Mouse (Mus musculus): ENCODE data around the gene Hook2. TPM values are rescaled to one million over a fixed set of nuclear protein-coding genes. Genes with fewer than 3 reads are reported as not detected.

Hook2 gene
- 25.5 and 31.2 TPM in 2 replicates for polyA plus RNA-seq (2014; fragmentation: Nextera tagmentation; extraction: Ambion mirVana)

DNA sequence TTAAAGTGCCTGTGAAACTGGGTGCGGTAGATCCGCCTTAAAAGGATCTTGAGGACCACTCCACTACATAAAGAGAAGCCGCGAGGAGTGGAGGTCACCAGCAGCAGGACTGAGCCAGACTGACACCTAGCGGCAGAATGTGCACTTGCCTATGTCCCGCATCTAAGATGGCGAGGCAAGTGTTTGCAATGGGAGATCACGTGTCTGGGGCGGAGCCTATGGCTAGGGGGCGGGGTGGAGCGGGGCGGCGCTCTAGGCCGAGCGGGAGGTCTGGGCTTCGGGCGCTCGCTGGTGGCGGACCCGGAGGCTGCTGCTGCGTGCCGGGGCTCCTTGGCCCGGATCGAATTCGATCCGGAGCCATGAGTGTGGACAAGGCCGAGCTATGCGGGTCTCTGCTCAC, at the start of gene Hook2:
Gene Hook2, plus strand, starts transcription at position 255 of the 400 bp plus-strand sequence.
- peak within 1 kb of the TSS; percentile 78 for H3K27ac ChIP-seq (ENCODE audit: low read depth, low read length)
- peaks cover 9% of the 10 kb centered on the region for H3K4me1 ChIP-seq (ENCODE audit: control insufficient read depth, insufficient read depth, low read length)
- peak within 1 kb of the TSS; percentile 48 for H3K4me3 ChIP-seq (ENCODE audit: low read depth, low read length)
- peak within 1 kb of the TSS; percentile 86 for H3K4me2 ChIP-seq (ENCODE audit: low read depth, low read length)
- H3K9me3 ChIP-seq (ENCODE audit: control insufficient read depth, low read length) = no peaks in the 10 kb centered on the region
- no peaks in the 10 kb centered on the region for H3K27me3 ChIP-seq (ENCODE audit: control insufficient read depth, insufficient read depth, low read length)
- WGBS = under 1% methylated on average over 28 of the region's 28 CpGs
- peak; percentile 89 for ATAC-seq (ENCODE audit: low read depth)
- H3K9ac ChIP-seq (replicated peaks; ENCODE audit: low read depth, low read length) = peak within 1 kb of the TSS; percentile 64
- no peaks in the 10 kb centered on the region for H3K36me3 ChIP-seq (ENCODE audit: control insufficient read depth, insufficient read depth, low read length)

DNA sequence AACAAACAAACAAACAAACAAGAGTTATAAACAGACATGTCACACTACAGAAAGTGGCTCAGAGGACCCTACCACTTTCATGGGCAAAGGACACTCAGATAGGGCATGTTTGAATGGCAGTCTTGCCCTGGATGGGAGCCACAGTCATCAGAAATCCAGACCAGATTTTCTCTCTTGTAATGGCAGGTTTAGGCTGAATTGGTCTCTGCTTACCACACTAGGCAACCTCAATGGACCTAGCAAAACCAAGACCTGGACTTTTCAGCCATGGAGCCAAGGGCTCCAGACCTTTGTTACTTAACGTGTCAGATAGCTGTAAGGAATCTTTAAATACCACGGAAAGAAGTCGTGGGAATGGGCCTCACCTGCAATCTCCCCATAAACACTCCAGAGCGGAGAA, 46.7 kb upstream of the Hook2 start:
- H3K9me3 ChIP-seq (ENCODE audit: control insufficient read depth, low read length) = no peaks in the 10 kb centered on the region
- peak overlapping the region; percentile 69; the same call in 1 of the 2 replicates for H3K4me2 ChIP-seq (ENCODE audit: low read depth, low read length)
- 20% methylated on average over 4 of the region's 4 CpGs for WGBS
- ATAC-seq (ENCODE audit: low read depth) = no peak
- H3K9ac ChIP-seq (replicated peaks; ENCODE audit: low read depth, low read length) = no peak overlapping the region
- peaks cover 5% of the 10 kb centered on the region; the same call in 1 of the 2 replicates for H3K27me3 ChIP-seq (ENCODE audit: control insufficient read depth, insufficient read depth, low read length)
- H3K27ac ChIP-seq (ENCODE audit: low read depth, low read length) = no peak overlapping the region
- H3K4me1 ChIP-seq (ENCODE audit: control insufficient read depth, insufficient read depth, low read length) = 0 out of 2 replicates have a peak, but pooled peaks cover 4% of the 10 kb centered on the region
- no peaks in the 10 kb centered on the region for H3K36me3 ChIP-seq (ENCODE audit: control insufficient read depth, insufficient read depth, low read length)
- H3K4me3 ChIP-seq (ENCODE audit: low read depth, low read length) = no peak overlapping the region

DNA sequence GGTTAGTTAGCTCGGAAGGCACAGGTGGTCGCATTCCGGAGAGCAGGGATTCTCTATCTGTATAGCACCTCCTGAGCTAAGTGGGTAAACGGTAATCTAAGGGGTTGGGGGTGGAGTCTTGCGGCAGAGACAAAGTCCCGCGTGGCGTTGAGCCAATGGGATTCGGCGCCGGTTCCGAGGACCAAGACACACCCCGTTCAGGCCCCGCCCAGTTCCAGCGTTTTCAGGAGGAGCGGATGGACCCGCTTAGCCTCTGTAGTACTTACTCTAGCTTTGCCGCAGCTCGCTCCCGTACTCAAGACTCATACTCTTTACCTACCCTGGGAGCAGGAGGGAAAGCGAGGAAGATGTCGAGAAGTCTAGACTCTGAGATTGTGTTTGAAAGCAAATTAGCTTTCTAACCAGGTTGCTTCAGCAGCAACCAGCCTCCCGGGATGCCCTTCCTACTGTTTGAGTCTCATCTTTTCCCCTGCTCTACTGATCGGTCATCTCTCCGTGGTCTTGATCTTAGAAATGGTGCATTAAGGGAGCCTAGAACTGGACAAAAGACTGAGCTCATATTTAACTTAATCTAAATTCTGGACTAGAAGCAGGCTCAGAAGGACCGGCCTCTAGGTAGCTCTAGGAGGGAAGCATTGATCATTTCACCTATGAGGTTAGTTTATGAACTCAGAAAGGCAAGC, 45.8 kb upstream of the Hook2 start:
- no peak overlapping the region for H3K27ac ChIP-seq (ENCODE audit: low read depth, low read length)
- peaks cover 5% of the 10 kb centered on the region; the same call in 1 of the 2 replicates for H3K27me3 ChIP-seq (ENCODE audit: control insufficient read depth, insufficient read depth, low read length)
- H3K4me3 ChIP-seq (ENCODE audit: low read depth, low read length) = peak overlapping the region; percentile 69
- H3K9me3 ChIP-seq (ENCODE audit: control insufficient read depth, low read length) = no peaks in the 10 kb centered on the region
- H3K9ac ChIP-seq (replicated peaks; ENCODE audit: low read depth, low read length) = 0 out of 2 replicates have a peak overlapping the region, but pooled peaks have one; percentile 84
- H3K4me2 ChIP-seq (ENCODE audit: low read depth, low read length) = peak overlapping the region; percentile 69
- H3K4me1 ChIP-seq (ENCODE audit: control insufficient read depth, insufficient read depth, low read length) = 0 out of 2 replicates have a peak, but pooled peaks cover 4% of the 10 kb centered on the region
- 3% methylated on average over 26 of the region's 26 CpGs for WGBS
- no peaks in the 10 kb centered on the region for H3K36me3 ChIP-seq (ENCODE audit: control insufficient read depth, insufficient read depth, low read length)
- ATAC-seq (ENCODE audit: low read depth) = 0 out of 2 replicates have a peak, but pooled peaks have one; percentile 29

DNA sequence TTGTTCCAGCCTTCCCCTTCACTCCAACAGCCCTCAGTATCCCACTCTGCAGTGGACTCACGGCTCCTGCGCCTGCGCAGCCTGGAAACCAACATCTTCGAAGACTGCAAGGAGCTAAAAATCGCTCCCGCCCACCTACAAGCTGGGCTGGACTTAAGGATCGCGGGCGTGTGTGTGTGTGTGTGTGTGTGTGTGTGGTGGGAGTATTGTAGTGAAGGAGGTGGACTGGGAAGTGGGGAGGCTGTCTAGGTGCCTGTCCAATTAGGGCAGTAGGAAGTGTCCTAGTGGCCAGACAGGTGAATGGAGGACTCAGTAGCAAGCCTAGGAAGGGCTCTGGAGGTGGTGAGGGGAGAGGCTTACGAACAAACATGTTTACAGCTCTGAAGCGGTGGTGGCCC, 45.2 kb upstream of the Hook2 start:
- Histone ChIP-seq H3K4me1 (ENCODE audit: control insufficient read depth, insufficient read depth, low read length) (0 out of 2 replicates have a peak, but pooled peaks cover 4% of the 10 kb centered on the region), H3K27me3 (ENCODE audit: control insufficient read depth, insufficient read depth, low read length) (peaks cover 5% of the 10 kb centered on the region; the same call in 1 of the 2 replicates), H3K4me3 (ENCODE audit: low read depth, low read length) (peak overlapping the region; percentile 69), H3K27ac (ENCODE audit: low read depth, low read length) (peak overlapping the region; percentile 79), H3K9me3 (ENCODE audit: control insufficient read depth, low read length) (no peaks in the 10 kb centered on the region), H3K36me3 (ENCODE audit: control insufficient read depth, insufficient read depth, low read length) (no peaks in the 10 kb centered on the region), H3K4me2 (ENCODE audit: low read depth, low read length) (peak overlapping the region; percentile 69), H3K9ac (replicated peaks; ENCODE audit: low read depth, low read length) (peak overlapping the region; percentile 84)
- ATAC-seq (ENCODE audit: low read depth) = peak; percentile 59
- 2% methylated on average over 11 of the region's 11 CpGs for WGBS

DNA sequence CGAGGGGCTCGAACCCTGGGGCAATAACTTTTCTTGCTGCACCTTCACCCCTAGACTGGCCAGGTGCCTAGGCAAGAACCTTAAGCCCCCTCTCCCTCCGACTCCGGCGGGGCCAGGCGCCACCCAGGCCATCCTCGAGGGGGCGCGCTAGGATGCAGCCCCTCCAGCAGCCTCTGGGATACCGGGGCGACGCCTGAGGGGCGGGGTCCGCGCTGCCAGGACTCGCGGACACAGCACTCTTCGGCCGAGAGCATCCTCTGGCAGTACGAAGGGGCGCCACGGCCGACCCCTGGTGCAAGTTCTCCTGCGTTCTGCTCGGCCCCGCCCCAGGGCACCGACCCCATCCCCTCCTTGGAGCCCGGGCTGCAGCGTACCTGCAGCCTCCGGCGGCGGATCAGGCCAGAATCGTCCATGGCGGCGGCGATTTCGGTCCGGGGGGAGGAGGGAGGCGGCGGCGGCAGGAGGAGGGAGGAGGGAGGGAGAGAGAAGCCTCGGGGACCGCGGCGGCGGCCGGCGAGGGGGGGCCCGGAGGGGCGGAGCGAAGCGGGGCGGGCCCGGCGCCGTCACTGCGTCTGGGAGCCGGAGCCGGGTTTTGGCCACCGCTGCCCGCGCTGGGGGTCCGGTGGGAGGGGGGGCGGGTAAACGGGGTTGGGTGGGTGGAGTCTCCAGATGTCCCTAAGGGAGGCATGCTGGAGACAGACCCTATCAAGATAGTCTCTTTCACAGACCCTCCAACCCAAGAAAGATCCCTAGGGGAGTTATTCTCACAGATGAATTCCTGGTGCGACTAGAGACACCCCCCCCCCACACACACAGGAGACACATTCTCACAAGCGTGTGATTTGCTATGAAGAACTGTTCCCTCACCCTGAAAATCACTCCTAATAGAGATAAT, 44.5 kb upstream of the Hook2 start:
- Histone ChIP-seq H3K4me3 (ENCODE audit: low read depth, low read length) (peak overlapping the region; percentile 69), H3K36me3 (ENCODE audit: control insufficient read depth, insufficient read depth, low read length) (no peaks in the 10 kb centered on the region), H3K4me1 (ENCODE audit: control insufficient read depth, insufficient read depth, low read length) (0 out of 2 replicates have a peak, but pooled peaks cover 4% of the 10 kb centered on the region), H3K27me3 (ENCODE audit: control insufficient read depth, insufficient read depth, low read length) (peaks cover 10% of the 10 kb centered on the region), H3K27ac (ENCODE audit: low read depth, low read length) (peak overlapping the region; percentile 79), H3K4me2 (ENCODE audit: low read depth, low read length) (peak overlapping the region; percentile 69), H3K9ac (replicated peaks; ENCODE audit: low read depth, low read length) (peak overlapping the region; percentile 84), H3K9me3 (ENCODE audit: control insufficient read depth, low read length) (no peaks in the 10 kb centered on the region)
- WGBS = under 1% methylated on average over 45 of the region's 67 CpGs
- ATAC-seq (ENCODE audit: low read depth) = peak; percentile 66

DNA sequence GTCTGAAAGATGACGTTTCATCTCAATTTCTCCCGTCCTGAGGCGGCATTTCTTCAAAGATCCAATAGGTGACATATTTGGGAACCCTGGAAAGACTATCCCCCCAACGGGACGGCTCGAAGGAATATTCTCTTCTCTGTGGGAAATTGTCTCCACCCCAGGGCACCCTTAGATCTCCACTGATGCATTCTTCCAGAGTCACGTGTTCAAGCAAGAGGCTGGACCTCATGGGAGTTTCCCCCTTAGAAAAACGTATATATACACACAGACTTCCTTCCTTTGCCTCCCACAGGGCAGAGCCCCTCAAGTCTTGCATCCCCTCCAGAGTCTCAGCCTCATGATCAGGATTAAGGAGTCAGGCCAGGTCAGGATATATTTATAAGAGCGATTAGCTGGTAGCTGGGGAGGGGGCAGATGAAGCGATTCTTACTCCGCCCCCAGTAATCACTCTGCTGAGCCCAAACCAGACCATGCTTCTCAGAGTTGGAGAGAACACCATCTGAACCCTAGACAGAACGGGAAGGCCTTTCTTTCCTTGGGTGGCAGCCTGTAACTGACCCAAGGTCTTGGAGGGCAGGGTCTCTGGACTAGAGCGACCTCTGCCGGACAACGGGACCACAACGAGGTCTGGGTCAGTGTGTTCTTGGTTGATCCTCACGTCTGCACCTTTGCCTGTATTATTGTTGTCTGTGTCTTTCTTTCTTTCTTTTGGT, 43.7 kb upstream of the Hook2 start, which contains the start of gene Rtbdn:
Gene Rtbdn, plus strand, starts transcription at position 464 of the 713 bp plus-strand sequence.
- peak within 1 kb of the TSS; percentile 79 for H3K27ac ChIP-seq (ENCODE audit: low read depth, low read length)
- 7% methylated on average over 17 of the region's 17 CpGs for WGBS
- 0 out of 2 replicates have a peak, but pooled peaks cover 4% of the 10 kb centered on the region for H3K4me1 ChIP-seq (ENCODE audit: control insufficient read depth, insufficient read depth, low read length)
- H3K4me3 ChIP-seq (ENCODE audit: low read depth, low read length) = peak within 1 kb of the TSS; percentile 69
- no peak for ATAC-seq (ENCODE audit: low read depth)
- peak within 1 kb of the TSS; percentile 69 for H3K4me2 ChIP-seq (ENCODE audit: low read depth, low read length)
- no peaks in the 10 kb centered on the region for H3K36me3 ChIP-seq (ENCODE audit: control insufficient read depth, insufficient read depth, low read length)
- no peaks in the 10 kb centered on the region for H3K9me3 ChIP-seq (ENCODE audit: control insufficient read depth, low read length)
- H3K9ac ChIP-seq (replicated peaks; ENCODE audit: low read depth, low read length) = peak within 1 kb of the TSS; percentile 84
- peaks cover 10% of the 10 kb centered on the region for H3K27me3 ChIP-seq (ENCODE audit: control insufficient read depth, insufficient read depth, low read length)

DNA sequence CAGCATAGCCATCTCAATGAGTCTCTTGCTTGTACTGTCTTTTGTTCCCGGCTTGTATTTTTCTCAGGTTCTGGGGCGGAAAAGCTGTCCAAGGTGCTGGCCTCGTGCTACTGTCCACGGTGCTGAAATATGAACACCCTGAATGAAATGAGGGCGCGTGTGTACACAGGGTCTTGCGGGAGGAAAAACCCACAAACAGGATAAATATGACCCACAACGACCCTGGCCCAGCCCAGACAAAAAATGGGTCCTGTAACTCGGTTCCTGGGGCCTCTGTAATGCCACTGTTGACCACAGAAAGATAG, 43.2 kb upstream of the Hook2 start:
- Histone ChIP-seq H3K27ac (ENCODE audit: low read depth, low read length) (no peak overlapping the region), H3K4me1 (ENCODE audit: control insufficient read depth, insufficient read depth, low read length) (0 out of 2 replicates have a peak, but pooled peaks cover 4% of the 10 kb centered on the region), H3K9ac (replicated peaks; ENCODE audit: low read depth, low read length) (no peak overlapping the region), H3K9me3 (ENCODE audit: control insufficient read depth, low read length) (no peaks in the 10 kb centered on the region), H3K27me3 (ENCODE audit: control insufficient read depth, insufficient read depth, low read length) (peaks cover 10% of the 10 kb centered on the region), H3K36me3 (ENCODE audit: control insufficient read depth, insufficient read depth, low read length) (no peaks in the 10 kb centered on the region), H3K4me3 (ENCODE audit: low read depth, low read length) (no peak overlapping the region; the same call in 1 of the 2 replicates), H3K4me2 (ENCODE audit: low read depth, low read length) (peak overlapping the region; percentile 69; the same call in 1 of the 2 replicates)
- no peak for ATAC-seq (ENCODE audit: low read depth)
- 14% methylated on average over 9 of the region's 9 CpGs for WGBS

DNA sequence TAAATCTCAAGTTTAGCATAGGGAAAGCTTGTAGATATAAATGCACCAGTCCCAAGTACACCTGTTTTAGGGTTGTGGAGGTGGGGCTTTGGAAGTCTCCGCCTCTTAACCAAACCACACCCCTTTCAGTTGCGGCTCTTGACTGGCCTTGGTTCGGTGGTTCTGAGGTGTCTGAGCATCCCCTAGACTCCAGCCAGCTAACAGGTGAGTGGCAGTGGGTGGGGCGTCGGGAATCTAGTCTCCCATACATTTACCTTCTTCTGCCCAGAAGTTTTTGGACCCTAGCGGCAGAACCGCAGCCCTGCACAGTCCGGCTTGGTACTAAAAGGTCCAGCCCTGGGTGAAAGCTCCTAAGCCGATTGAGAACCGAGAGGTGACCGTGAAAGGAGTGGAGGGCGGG, 40.6 kb upstream of the Hook2 start:
- WGBS = 23% methylated on average over 12 of the region's 12 CpGs
- no peaks in the 10 kb centered on the region for H3K9me3 ChIP-seq (ENCODE audit: control insufficient read depth, low read length)
- H3K27me3 ChIP-seq (ENCODE audit: control insufficient read depth, insufficient read depth, low read length) = peaks cover 12% of the 10 kb centered on the region
- H3K9ac ChIP-seq (replicated peaks; ENCODE audit: low read depth, low read length) = no peak overlapping the region
- H3K4me3 ChIP-seq (ENCODE audit: low read depth, low read length) = no peak overlapping the region
- H3K36me3 ChIP-seq (ENCODE audit: control insufficient read depth, insufficient read depth, low read length) = no peaks in the 10 kb centered on the region
- H3K27ac ChIP-seq (ENCODE audit: low read depth, low read length) = no peak overlapping the region
- H3K4me2 ChIP-seq (ENCODE audit: low read depth, low read length) = no peak overlapping the region
- 0 out of 2 replicates have a peak, but pooled peaks cover 2% of the 10 kb centered on the region for H3K4me1 ChIP-seq (ENCODE audit: control insufficient read depth, insufficient read depth, low read length)
- ATAC-seq (ENCODE audit: low read depth) = no peak

Measured in neural tube, embryonic 14.5 days (tissue).